Mouse (Mus musculus): ENCODE results near the gene Pde10a.

DNA sequence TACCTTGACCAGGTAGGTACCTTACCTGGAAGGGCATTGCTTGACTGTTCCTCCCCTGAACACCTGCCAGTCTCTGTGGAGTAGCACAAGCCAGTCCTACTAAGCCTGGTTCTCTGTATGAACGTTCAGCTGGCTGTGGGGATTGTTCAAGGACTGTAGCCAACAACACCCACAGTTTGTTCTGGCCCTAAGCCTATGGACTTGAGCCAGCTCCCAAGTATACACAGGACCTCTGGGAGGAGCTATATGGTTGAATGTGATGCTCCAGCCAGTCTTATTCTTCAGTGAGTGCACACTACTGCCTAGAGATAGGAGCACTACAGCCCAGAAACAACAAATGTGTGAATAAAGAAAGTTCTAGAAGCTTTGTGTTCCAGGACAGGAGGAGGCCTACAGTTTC lies 238.1 kb downstream of the Pde10a start:
- TF ChIP-seq CTCF (IDR thresholded peaks at IDR 0.05; ENCODE audit: low read depth, low read length), result no peak
- TF ChIP-seq POLR2A (IDR thresholded peaks at IDR 0.05; ENCODE audit: borderline replicate concordance, low read depth, low read length), result no peak
